8 mouse cellular contexts compared by ENCODE assay signal in genomic region chr6:94284089-94284825, GRCm38 (mm10). TPM values are rescaled to one million over a fixed set of nuclear protein-coding genes. Genes with fewer than 3 reads are reported as not detected.
DNase-seq lines count a peak whose midpoint lies in the region; ATAC-seq and TF ChIP-seq lines count a peak whose summit lies in the region.

No protein-coding gene starts in this region.

- peak; percentile 75 for DNase-seq in kidney, adult 2 months
- DNase-seq in kidney, adult 18-20 months, result no peak
- peak; percentile 61 for DNase-seq in adrenal gland, adult 2 months
- DNase-seq in heart, postnatal 4 days, result peak; percentile 38
- DNase-seq in liver, adult 2 months (ENCODE audit: extremely low read depth, low read depth, low spot score), result peak; percentile 74
- no peak for DNase-seq in right cerebral cortex, postnatal 4 days

- peaks cover 14% of the 10 kb centered on the region for H3K79me2 ChIP-seq in liver, adult 2 months (ENCODE audit: control insufficient read depth, insufficient read depth, low read length)

- peak overlapping the region; percentile 88 for H3K4me2 ChIP-seq in embryonic facial prominence, embryonic 12.5 days (replicated peaks)
- peak overlapping the region; percentile 97 for H3K4me2 ChIP-seq in neural tube, embryonic 13.5 days

- H3K27ac ChIP-seq in kidney, adult 2 months (ENCODE audit: insufficient read depth, low read depth, low read length), result peak overlapping the region; percentile 25; the same call in 1 of the 2 replicates
- H3K27ac ChIP-seq in embryonic facial prominence, embryonic 12.5 days, result peak overlapping the region; percentile 96
- peak overlapping the region; percentile 92 for H3K27ac ChIP-seq in liver, adult 2 months (replicated peaks; ENCODE audit: insufficient read depth, low read depth, low read length)
- H3K27ac ChIP-seq in neural tube, embryonic 13.5 days (replicated peaks), result no peak overlapping the region

- no peak for TF ChIP-seq POLR2A in kidney, adult 2 months (IDR thresholded peaks at IDR 0.05; ENCODE audit: low read depth, low read length)
- 0 out of 2 replicates have a peak, but pooled peaks have one; percentile 23 for TF ChIP-seq POLR2A in liver, adult 2 months (IDR thresholded peaks at IDR 0.05; ENCODE audit: extremely low read depth, insufficient read depth, low read length)

- TF ChIP-seq CTCF in kidney, adult 2 months (conservative IDR thresholded peaks at IDR 0.05; ENCODE audit: insufficient read depth, insufficient read length, low read depth, low read length), result no peak
- TF ChIP-seq CTCF in liver, adult 2 months (IDR thresholded peaks at IDR 0.05; ENCODE audit: low read depth, low read length), result no peak

- no peaks in the 10 kb centered on the region for H3K27me3 ChIP-seq in kidney, adult 2 months (replicated peaks; ENCODE audit: control insufficient read depth, insufficient read depth, low read length)
- H3K27me3 ChIP-seq in embryonic facial prominence, embryonic 12.5 days, result no peaks in the 10 kb centered on the region
- H3K27me3 ChIP-seq in liver, adult 2 months (ENCODE audit: control insufficient read depth, insufficient read depth, low read length), result no peaks in the 10 kb centered on the region
- H3K27me3 ChIP-seq in neural tube, embryonic 13.5 days, result peaks cover 12% of the 10 kb centered on the region

- WGBS in kidney, adult 2 months, result 5% methylated on average over 44 of the region's 44 CpGs
- WGBS in embryonic facial prominence, embryonic 12.5 days, result under 1% methylated on average over 44 of the region's 44 CpGs
- under 1% methylated on average over 44 of the region's 44 CpGs for WGBS in liver, adult 2 months
- whole genome bisulfite sequencing in neural tube, embryonic 13.5 days, result under 1% methylated on average over 44 of the region's 44 CpGs

- H3K9me3 ChIP-seq in embryonic facial prominence, embryonic 12.5 days, result peaks cover 13% of the 10 kb centered on the region
- no peaks in the 10 kb centered on the region for H3K9me3 ChIP-seq in neural tube, embryonic 13.5 days

- H3K4me1 ChIP-seq in kidney, adult 2 months (ENCODE audit: control insufficient read depth, insufficient read depth, low read length), result peaks cover 5% of the 10 kb centered on the region; the same call in 1 of the 2 replicates
- peaks cover 18% of the 10 kb centered on the region for H3K4me1 ChIP-seq in embryonic facial prominence, embryonic 12.5 days
- 0 out of 2 replicates have a peak, but pooled peaks cover 6% of the 10 kb centered on the region for H3K4me1 ChIP-seq in liver, adult 2 months (ENCODE audit: control insufficient read depth, insufficient read depth, low read length)
- peaks cover 32% of the 10 kb centered on the region for H3K4me1 ChIP-seq in neural tube, embryonic 13.5 days (replicated peaks)

- H3K36me3 ChIP-seq in kidney, adult 2 months (ENCODE audit: control insufficient read depth, insufficient read depth, low read length), result no peaks in the 10 kb centered on the region
- no peaks in the 10 kb centered on the region for H3K36me3 ChIP-seq in embryonic facial prominence, embryonic 12.5 days
- no peaks in the 10 kb centered on the region for H3K36me3 ChIP-seq in liver, adult 2 months (ENCODE audit: control insufficient read depth, insufficient read depth, low read length)
- no peaks in the 10 kb centered on the region for H3K36me3 ChIP-seq in neural tube, embryonic 13.5 days

- H3K9ac ChIP-seq in embryonic facial prominence, embryonic 12.5 days, result peak overlapping the region; percentile 59
- H3K9ac ChIP-seq in liver, adult 2 months (ENCODE audit: low read depth, low read length), result peak overlapping the region; percentile 78
- H3K9ac ChIP-seq in neural tube, embryonic 13.5 days, result peak overlapping the region; percentile 66

- H3K4me3 ChIP-seq in kidney, adult 2 months (ENCODE audit: insufficient read depth, low read depth, low read length), result peak overlapping the region; percentile 61
- peak overlapping the region; percentile 89 for H3K4me3 ChIP-seq in embryonic facial prominence, embryonic 12.5 days
- peak overlapping the region; percentile 96 for H3K4me3 ChIP-seq in liver, adult 2 months (ENCODE audit: insufficient read depth, low read depth, low read length)
- H3K4me3 ChIP-seq in neural tube, embryonic 13.5 days, result peak overlapping the region; percentile 75

- peak; percentile 62 for ATAC-seq in embryonic facial prominence, embryonic 12.5 days (ENCODE audit: insufficient number of reproducible peaks, insufficient read depth, low FRiP score, low TSS enrichment)
- peak; percentile 70 for ATAC-seq in neural tube, embryonic 13.5 days (ENCODE audit: low read depth)

RNA-seq across cellular contexts. Expression of gene Magi1, which starts 0.5 kb away (rescaled TPM):
- 5.8 and 6.1 TPM in 2 replicates for polyA plus RNA-seq in kidney, adult 2 months (2012; rRNA removed)
- 10 to 100 TPM; 10.8 to 27.3 TPM for total RNA-seq in adrenal gland, adult 2 months (2021)
- 1.6 and 2.4 TPM in 2 replicates for polyA plus RNA-seq in adrenal gland, adult 2 months (2012; rRNA removed)
- 19.7 and 19.9 TPM in 2 replicates for polyA plus RNA-seq in embryonic facial prominence, embryonic 12.5 days (2016; fragmentation: Nextera tagmentation; extraction: Ambion mirVana)
- total RNA-seq in heart, postnatal 4 days (2021), result 10 to 100 TPM; 38.9 to 40.6 TPM
- 17.4 and 17.7 TPM in 2 replicates for total RNA-seq in liver, adult 2 months (2014; rRNA removed)
- 4.4 and 4.9 TPM in 2 replicates for polyA plus RNA-seq in liver, adult 2 months (2012; rRNA removed)
- 20.9 and 21.6 TPM in 2 replicates for polyA plus RNA-seq in neural tube, embryonic 13.5 days (2015; fragmentation: Nextera tagmentation; extraction: Ambion mirVana)

Comparison
In these comparisons a context has a peak if more than half of its experiments do, and no peak if none do; other contexts are left out.
1. DNase-seq: peak in kidney, adult 2 months (single experiment), adrenal gland, adult 2 months (single experiment), heart, postnatal 4 days (single experiment) and liver, adult 2 months (single experiment); none in kidney, adult 18-20 months (single experiment) and right cerebral cortex, postnatal 4 days (single experiment).
2. Peak in every context shown above with its lines, with median percentiles within 50 percentile points of each other: H3K4me3 ChIP-seq and H3K9ac ChIP-seq.